Mouse (Mus musculus) neural tube, embryonic 12.5 days (tissue): Measurements from ENCODE around the gene Fkbpl. TPM values are rescaled to one million over a fixed set of nuclear protein-coding genes. Genes with fewer than 3 reads are reported as not detected.

ENCODE experiments used
- ATAC-seq: fragments of 200-750 bp; cut with Nextera tagmentation; 2 replicates; pipeline ENCODE4 v1.8.0; 2017; ENCODE audit warnings: low read depth, mild to moderate bottlenecking, moderate TSS enrichment, moderate library complexity; ENCODE audit not compliant: low FRiP score
- H3K27ac ChIP-seq: fragments of 300-500 bp; sonication (generic); 2 replicates; pipeline ENCODE4 v1.5.1; 2016
- H3K27me3 ChIP-seq: fragments of 300-500 bp; sonication (generic); replicated peaks from 2 replicates; pipeline ENCODE4 v1.6.1; 2016; ENCODE audit warnings: mild to moderate bottlenecking
- H3K36me3 ChIP-seq: fragments of 300-500 bp; sonication (generic); 2 replicates; pipeline ENCODE4 v1.6.1; 2016; ENCODE audit warnings: mild to moderate bottlenecking
- H3K4me1 ChIP-seq: fragments of 300-500 bp; sonication (generic); 2 replicates; pipeline ENCODE4 v1.6.1; 2016
- H3K4me2 ChIP-seq: fragments of 300-500 bp; sonication (generic); replicated peaks from 2 replicates; pipeline ENCODE4 v1.6.1; 2016; ENCODE audit warnings: mild to moderate bottlenecking
- H3K4me3 ChIP-seq: fragments of 300-500 bp; sonication (generic); 2 replicates; pipeline ENCODE4 v1.5.1; 2016
- H3K9ac ChIP-seq: fragments of 300-500 bp; sonication (generic); 2 replicates; pipeline ENCODE4 v1.6.1; 2016; ENCODE audit warnings: mild to moderate bottlenecking
- H3K9me3 ChIP-seq: fragments of 300-500 bp; sonication (generic); 2 replicates; pipeline ENCODE4 v1.6.1; 2016; ENCODE audit warnings: mild to moderate bottlenecking
- WGBS: fragments of 180-500 bp; shearing (Covaris S2); methylation state at CpG from one replicate; pipeline ENCODE4 v1.1.7; 2016; 5-methylcytosine and 5-hydroxymethylcytosine counted together
- polyA plus RNA-seq: library from polyadenylated mRNA; unstranded; fragments of >200 nt; fragmentation: Nextera tagmentation; extraction: Ambion mirVana; gene quantifications from 2 replicates; pipeline ENCODE4 v1.2.1, GENCODE M21; 2016

Fkbpl gene
- polyA plus RNA-seq, 1 experiment from 2014 or later = 17.4 TPM

- Histone ChIP-seq H3K4me1 (peaks cover 5% of the 10 kb centered on the region), H3K9me3 (no peaks in the 10 kb centered on the region), H3K27ac (no peak overlapping the region), H3K36me3 (peaks cover 6% of the 10 kb centered on the region; the same call in 1 of the 2 replicates), H3K27me3 (peaks cover 30% of the 10 kb centered on the region), H3K4me3 (no peak overlapping the region), H3K9ac (no peak overlapping the region), H3K4me2 (no peak overlapping the region)
- no peak for ATAC-seq
- WGBS = 64% methylated on average over 3 of the region's 3 CpGs
These were observed 15.3 kb downstream of the Fkbpl start for GRCm38 (mm10) chr17:34659897-34660214.

GRCm38 (mm10) chr17:34660259-34660820 lies 15.8 kb downstream of the Fkbpl start:
- 41% methylated on average over 10 of the region's 11 CpGs for WGBS
- H3K4me2 ChIP-seq = no peak overlapping the region

GRCm38 (mm10) chr17:34661121-34661591 lies 16.6 kb downstream of the Fkbpl start:
- Histone ChIP-seq H3K4me2 (peak overlapping the region; percentile 40), H3K4me3 (no peak overlapping the region), H3K27ac (no peak overlapping the region), H3K9me3 (no peaks in the 10 kb centered on the region), H3K27me3 (peaks cover 30% of the 10 kb centered on the region), H3K9ac (no peak overlapping the region), H3K36me3 (no peaks in the 10 kb centered on the region), H3K4me1 (peaks cover 5% of the 10 kb centered on the region; the same call in 1 of the 2 replicates)
- 15% methylated on average over 19 of the region's 19 CpGs for WGBS
- ATAC-seq = no peak

More at GRCm38 (mm10) chr17:34660259-34660820, 15.8 kb downstream of the Fkbpl start:
- Histone ChIP-seq H3K9ac (no peak overlapping the region), H3K27me3 (peaks cover 30% of the 10 kb centered on the region), H3K36me3 (0 out of 2 replicates have a peak, but pooled peaks cover 1% of the 10 kb centered on the region), H3K9me3 (no peaks in the 10 kb centered on the region), H3K4me3 (no peak overlapping the region), H3K27ac (no peak overlapping the region), H3K4me1 (peaks cover 5% of the 10 kb centered on the region)
- no peak for ATAC-seq

GRCm38 (mm10) chr17:34662468-34662867 lies 17.9 kb downstream of the Fkbpl start:
- 78% methylated on average over 1 of the region's 1 CpGs for WGBS
- H3K27ac ChIP-seq = no peak overlapping the region
- no peak overlapping the region for H3K4me2 ChIP-seq
- peaks cover 5% of the 10 kb centered on the region; the same call in 1 of the 2 replicates for H3K4me1 ChIP-seq
- no peak overlapping the region for H3K9ac ChIP-seq
- H3K36me3 ChIP-seq = no peaks in the 10 kb centered on the region
- H3K27me3 ChIP-seq = peaks cover 30% of the 10 kb centered on the region
- no peak for ATAC-seq
- H3K9me3 ChIP-seq = no peaks in the 10 kb centered on the region
- no peak overlapping the region for H3K4me3 ChIP-seq

GRCm38 (mm10) chr17:34662978-34663377 lies 18.4 kb downstream of the Fkbpl start:
- ATAC-seq = no peak
- 80% methylated on average over 8 of the region's 8 CpGs for WGBS
- Histone ChIP-seq H3K36me3 (no peaks in the 10 kb centered on the region), H3K4me3 (no peak overlapping the region), H3K9me3 (no peaks in the 10 kb centered on the region), H3K9ac (no peak overlapping the region), H3K27me3 (peaks cover 30% of the 10 kb centered on the region), H3K4me2 (no peak overlapping the region), H3K4me1 (peaks cover 5% of the 10 kb centered on the region; the same call in 1 of the 2 replicates), H3K27ac (no peak overlapping the region)

- 51% methylated on average over 1 of the region's 1 CpGs for WGBS
- H3K27me3 ChIP-seq = peaks cover 30% of the 10 kb centered on the region
These were observed 19.0 kb downstream of the Fkbpl start for GRCm38 (mm10) chr17:34663558-34663957.

GRCm38 (mm10) chr17:34664472-34664871 lies 19.9 kb downstream of the Fkbpl start:
- no peak overlapping the region for H3K4me3 ChIP-seq
- no peaks in the 10 kb centered on the region for H3K36me3 ChIP-seq
- WGBS = 84% methylated on average over 7 of the region's 7 CpGs
- H3K27me3 ChIP-seq = peaks cover 30% of the 10 kb centered on the region
- no peak overlapping the region for H3K9ac ChIP-seq
- no peak overlapping the region for H3K27ac ChIP-seq
- H3K4me1 ChIP-seq = peaks cover 5% of the 10 kb centered on the region; the same call in 1 of the 2 replicates
- H3K9me3 ChIP-seq = no peaks in the 10 kb centered on the region
- no peak for ATAC-seq
- H3K4me2 ChIP-seq = no peak overlapping the region

More at GRCm38 (mm10) chr17:34663558-34663957, 19.0 kb downstream of the Fkbpl start:
- no peak for ATAC-seq
- no peak overlapping the region for H3K4me2 ChIP-seq
- no peak overlapping the region for H3K9ac ChIP-seq
- no peaks in the 10 kb centered on the region for H3K36me3 ChIP-seq
- peaks cover 5% of the 10 kb centered on the region; the same call in 1 of the 2 replicates for H3K4me1 ChIP-seq
- no peaks in the 10 kb centered on the region for H3K9me3 ChIP-seq
- no peak overlapping the region for H3K27ac ChIP-seq
- no peak overlapping the region for H3K4me3 ChIP-seq

GRCm38 (mm10) chr17:34670235-34670634 lies 25.7 kb downstream of the Fkbpl start, which contains the start of gene Tnxb:
Gene Tnxb (plus strand): TSS chr17:34670535.
- H3K27me3 ChIP-seq = peaks cover 60% of the 10 kb centered on the region
- no peaks in the 10 kb centered on the region for H3K36me3 ChIP-seq
- peak within 1 kb of the TSS; percentile 35 for H3K4me3 ChIP-seq
- H3K9ac ChIP-seq = peak within 1 kb of the TSS; percentile 42
- H3K9me3 ChIP-seq = no peaks in the 10 kb centered on the region
- H3K27ac ChIP-seq = no peak within 1 kb of the TSS
- ATAC-seq = no peak
- peak within 1 kb of the TSS; percentile 64 for H3K4me2 ChIP-seq
- WGBS = 65% methylated on average over 7 of the region's 7 CpGs
- H3K4me1 ChIP-seq = peaks cover 13% of the 10 kb centered on the region

- H3K27ac ChIP-seq = no peak overlapping the region
- 8% methylated on average over 93 of the region's 93 CpGs for WGBS
- peaks cover 64% of the 10 kb centered on the region for H3K27me3 ChIP-seq
- H3K4me2 ChIP-seq = peak overlapping the region; percentile 64
- peaks cover 13% of the 10 kb centered on the region for H3K4me1 ChIP-seq
- peak; percentile 67 for ATAC-seq
- no peaks in the 10 kb centered on the region for H3K9me3 ChIP-seq
- H3K9ac ChIP-seq = peak overlapping the region; percentile 42
- H3K36me3 ChIP-seq = no peaks in the 10 kb centered on the region
- H3K4me3 ChIP-seq = peak overlapping the region; percentile 35
These were observed 26.8 kb downstream of the Fkbpl start for GRCm38 (mm10) chr17:34671151-34672066.

- peak; percentile 38; the same call in 1 of the 2 replicates for ATAC-seq
- Histone ChIP-seq H3K4me2 (peak overlapping the region; percentile 64), H3K4me1 (peaks cover 13% of the 10 kb centered on the region), H3K27ac (no peak overlapping the region), H3K9ac (peak overlapping the region; percentile 42; the same call in 1 of the 2 replicates), H3K9me3 (no peaks in the 10 kb centered on the region), H3K36me3 (no peaks in the 10 kb centered on the region), H3K27me3 (peaks cover 64% of the 10 kb centered on the region), H3K4me3 (peak overlapping the region; percentile 35)
- WGBS = 37% methylated on average over 49 of the region's 49 CpGs
These were observed 27.8 kb downstream of the Fkbpl start for GRCm38 (mm10) chr17:34672246-34672792.

GRCm38 (mm10) chr17:34673139-34673538 lies 28.6 kb downstream of the Fkbpl start:
- Histone ChIP-seq H3K9me3 (no peaks in the 10 kb centered on the region), H3K4me1 (peaks cover 13% of the 10 kb centered on the region), H3K27me3 (peaks cover 64% of the 10 kb centered on the region), H3K4me3 (no peak overlapping the region), H3K9ac (no peak overlapping the region), H3K27ac (no peak overlapping the region), H3K36me3 (no peaks in the 10 kb centered on the region), H3K4me2 (no peak overlapping the region)
- ATAC-seq = no peak
- 85% methylated on average over 7 of the region's 7 CpGs for WGBS
